Mouse (Mus musculus) frontal cortex, adult (tissue): ENCODE data around the gene Trip4.

ENCODE experiments used
- ATAC-seq: cut with Nextera tagmentation; 2 replicates; pipeline ENCODE4 v1.9.2; 2017; ENCODE audit warnings: mild to moderate bottlenecking, moderate library complexity, mixed read lengths; ENCODE audit not compliant: low TSS enrichment

The Trip4 gene

DNA sequence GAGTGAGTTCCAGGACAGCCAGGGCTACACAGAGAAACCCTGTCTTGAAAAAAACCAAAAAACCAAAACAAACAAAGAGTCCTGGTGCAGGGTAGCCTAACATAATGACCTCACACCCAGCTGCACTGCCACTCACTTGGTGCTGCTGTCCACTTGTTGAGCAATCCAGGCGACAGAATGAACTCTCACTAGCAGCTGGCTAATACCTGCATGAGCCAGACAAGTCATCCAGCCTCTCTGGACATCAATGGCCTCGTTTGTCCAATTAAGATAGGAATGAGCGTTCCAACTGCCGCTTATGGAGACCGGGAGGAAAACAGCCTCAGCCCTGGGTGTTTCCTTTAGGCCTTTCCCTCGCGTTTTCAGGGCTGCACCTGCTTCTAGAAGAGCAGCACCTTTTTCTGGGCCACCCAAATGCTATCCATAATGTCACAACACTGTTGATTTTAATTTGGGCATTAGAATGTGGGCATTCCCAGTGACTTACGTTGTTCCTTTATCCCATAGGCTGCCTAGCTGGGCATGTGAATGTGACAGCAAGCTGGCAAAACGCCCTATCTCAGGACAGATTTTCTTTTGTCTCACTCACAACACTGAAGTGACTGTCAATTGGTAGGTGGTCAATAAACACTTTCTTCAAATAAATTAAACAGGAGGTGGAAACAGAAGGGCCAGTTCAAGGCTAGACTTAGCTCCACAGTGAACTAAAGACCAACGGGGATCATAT is 73.8 kb downstream of the Trip4 start:
- ATAC-seq: no peak

DNA sequence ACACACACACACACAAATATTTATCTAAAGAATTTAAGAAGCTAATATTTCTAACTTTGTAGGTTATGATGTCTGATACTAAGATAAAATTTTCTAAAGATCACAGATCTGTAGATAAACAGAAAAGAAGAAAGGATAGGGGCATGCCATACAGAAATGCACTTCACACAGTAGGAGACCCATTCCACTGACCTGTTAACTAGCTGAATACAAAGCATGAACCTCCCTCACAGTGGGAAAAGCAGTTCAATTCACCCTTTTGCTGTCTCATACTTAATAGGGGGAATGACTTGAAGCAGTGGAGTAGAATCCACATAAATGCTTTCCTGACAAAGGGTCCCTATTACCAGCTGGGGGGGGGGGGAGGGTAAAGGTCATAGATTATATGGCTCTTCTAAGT is 75.0 kb downstream of the Trip4 start:
- no peak for ATAC-seq

- no peak for ATAC-seq
These were observed 75.4 kb downstream of the Trip4 start for GRCm38 (mm10) chr9:65833230-65833629.

- no peak for ATAC-seq
These were observed 76.6 kb downstream of the Trip4 start for GRCm38 (mm10) chr9:65832041-65832440.

DNA sequence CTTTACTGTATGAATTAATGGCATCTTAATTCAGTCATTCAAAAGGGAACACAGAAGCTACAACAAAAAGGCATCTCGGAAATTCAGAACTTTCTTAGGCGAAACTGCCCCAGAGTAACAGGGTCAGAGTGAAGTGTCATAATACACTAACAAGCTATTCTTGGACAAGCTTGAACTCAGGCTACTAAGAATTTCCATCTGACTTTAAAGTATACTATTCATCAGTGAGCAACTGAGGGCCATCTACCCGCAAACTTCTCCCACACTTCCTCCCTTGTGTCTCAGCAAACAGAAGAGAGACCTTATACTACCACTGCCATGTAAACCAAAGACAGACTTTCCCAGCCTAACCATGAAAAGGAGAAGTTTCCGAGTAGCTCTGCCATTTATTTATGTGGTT is 77.4 kb downstream of the Trip4 start:
- no peak for ATAC-seq

- ATAC-seq: peak; percentile 81
These were observed 78.3 kb downstream of the Trip4 start for GRCm38 (mm10) chr9:65830255-65830654.

GRCm38 (mm10) chr9:65829410-65829809 is 79.2 kb downstream of the Trip4 start:
- no peak for ATAC-seq

DNA sequence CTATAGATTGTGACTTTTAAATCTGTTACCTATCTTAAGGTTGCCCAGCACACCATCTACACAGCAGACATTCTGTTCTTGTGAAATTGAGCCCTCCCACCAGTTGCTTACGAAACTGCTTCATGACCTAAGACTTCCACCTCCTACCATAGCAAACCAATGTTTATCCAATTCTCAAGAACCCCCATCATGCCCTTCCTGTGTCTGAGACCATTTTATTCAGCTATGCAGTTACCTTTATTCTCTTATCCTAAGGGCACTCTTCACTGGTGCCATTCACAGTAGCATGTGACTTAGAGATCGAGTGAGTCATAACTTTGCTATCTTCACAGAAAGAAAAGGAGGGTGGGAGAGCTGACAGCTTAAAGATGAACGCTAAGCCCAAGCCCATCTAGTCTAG is 80.1 kb downstream of the Trip4 start:
- no peak for ATAC-seq

- no peak for ATAC-seq
These were observed 80.6 kb downstream of the Trip4 start for GRCm38 (mm10) chr9:65828016-65828403.

- ATAC-seq: peak; percentile 67
These were observed 81.1 kb downstream of the Trip4 start, which contains the start of gene Zfp609 for GRCm38 (mm10) chr9:65827344-65828015. TSS of gene Zfp609 (minus strand) at chr9:65827564.

DNA sequence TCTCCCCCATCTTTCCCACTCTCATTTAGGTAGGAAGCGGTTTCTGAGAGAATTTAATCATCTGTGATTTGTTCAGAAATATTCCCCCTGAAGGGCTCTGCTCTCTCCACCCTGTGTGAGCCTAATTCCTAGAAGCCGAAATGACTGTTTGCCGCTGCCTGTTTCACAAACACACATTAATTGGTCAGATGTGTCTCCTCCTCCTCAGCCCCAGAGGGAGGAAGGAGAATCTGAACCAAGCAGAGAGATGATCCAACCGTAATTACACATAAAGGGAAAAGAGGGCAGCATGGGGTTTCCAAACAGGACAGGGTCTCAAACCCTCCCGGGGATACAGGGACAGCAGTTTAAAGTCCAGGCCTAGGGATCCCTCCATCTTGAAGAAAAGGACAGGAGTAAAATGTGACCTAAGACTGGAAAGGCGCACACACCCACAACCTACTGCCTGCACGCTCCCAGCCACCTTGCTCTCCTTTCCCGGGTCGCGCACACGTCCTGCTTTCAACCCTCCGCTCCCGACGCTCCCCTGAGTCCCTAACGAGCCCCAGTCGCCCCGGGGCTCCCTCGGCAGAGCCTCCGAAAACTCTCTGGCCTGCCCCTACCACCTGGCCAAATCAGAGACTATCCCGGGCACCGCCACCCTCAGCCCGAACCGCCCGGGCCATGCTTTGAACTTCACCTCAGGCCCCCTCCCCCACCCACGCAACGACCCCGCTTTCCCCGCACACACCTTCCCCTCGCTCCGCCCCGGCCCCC is 81.8 kb downstream of the Trip4 start:
- ATAC-seq: peak; percentile 46

DNA sequence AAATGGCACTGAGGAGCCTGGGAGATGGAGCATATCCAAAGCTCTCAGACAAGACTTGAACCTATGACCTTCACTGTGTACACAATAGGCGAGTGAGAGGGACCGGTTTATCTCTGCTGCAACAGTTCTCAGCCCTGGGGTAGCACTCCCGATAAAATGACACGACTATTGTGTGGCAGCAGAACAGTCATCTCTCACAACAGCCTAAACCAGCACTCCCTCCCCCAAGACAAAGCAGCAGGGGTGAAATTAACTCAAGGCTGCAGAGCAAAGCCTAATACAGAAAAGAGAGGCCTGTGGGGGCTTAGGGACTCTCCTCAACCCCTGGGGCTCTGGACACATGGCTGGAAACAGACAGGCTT is 82.4 kb downstream of the Trip4 start:
- no peak for ATAC-seq

GRCm38 (mm10) chr9:65823716-65824462 is 84.7 kb downstream of the Trip4 start:
- no peak for ATAC-seq

DNA sequence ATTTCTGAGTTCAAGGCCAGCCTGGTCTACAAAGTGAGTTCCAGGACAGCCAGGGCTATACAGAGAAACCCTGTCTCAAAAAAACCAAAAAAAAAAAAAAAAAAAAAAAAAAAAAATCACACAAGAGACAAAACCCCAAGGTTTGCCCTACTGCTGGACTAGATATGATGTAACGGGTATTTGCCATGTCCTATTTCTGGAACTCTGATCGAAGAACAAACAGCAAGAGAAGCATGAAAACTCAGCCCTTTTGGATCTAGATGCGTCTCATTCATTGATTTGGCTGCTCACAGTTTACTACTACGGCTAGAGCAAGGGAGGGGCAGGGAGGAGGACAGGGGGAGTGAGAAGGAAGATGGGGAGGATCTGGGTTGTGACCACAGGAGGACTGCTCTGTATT is 86.6 kb downstream of the Trip4 start:
- ATAC-seq: no peak

DNA sequence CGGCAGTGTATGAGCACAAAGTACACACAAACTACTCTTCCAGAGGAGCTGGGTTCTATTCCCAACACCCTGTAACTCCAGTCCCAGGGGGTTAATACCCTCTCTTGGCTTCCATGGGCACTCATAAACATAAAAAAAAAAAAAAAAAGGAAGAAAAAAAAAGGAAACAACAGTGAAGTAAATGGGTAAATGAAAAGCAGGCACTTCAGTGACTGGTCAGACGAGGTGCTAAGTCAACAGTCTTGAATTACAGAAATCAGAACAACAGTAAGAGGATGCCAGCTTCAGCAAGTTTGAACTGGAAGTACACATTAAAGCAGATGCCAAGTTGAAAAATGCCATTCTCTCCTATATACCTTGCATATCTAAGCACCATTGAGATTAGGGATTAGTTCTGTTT is 88.3 kb downstream of the Trip4 start:
- ATAC-seq: no peak

DNA sequence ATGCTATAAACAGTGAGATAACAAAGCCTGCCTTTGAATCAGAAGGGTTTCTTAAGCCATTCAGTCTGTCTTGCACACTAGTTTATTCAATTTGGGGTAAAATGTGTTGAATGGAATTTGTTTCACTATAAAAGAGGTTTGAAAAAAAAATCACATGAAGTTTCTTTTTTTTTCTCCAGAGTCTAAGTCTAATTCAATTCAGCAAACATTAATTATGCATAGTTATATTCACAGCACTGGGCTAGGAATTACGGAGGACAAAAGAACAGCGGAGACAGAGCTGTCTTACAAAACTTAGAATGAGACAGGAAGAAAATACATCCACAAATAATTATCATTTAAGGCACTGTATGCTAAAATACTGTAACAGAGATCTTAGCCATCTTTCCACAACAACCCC is 90.2 kb downstream of the Trip4 start:
- no peak for ATAC-seq

DNA sequence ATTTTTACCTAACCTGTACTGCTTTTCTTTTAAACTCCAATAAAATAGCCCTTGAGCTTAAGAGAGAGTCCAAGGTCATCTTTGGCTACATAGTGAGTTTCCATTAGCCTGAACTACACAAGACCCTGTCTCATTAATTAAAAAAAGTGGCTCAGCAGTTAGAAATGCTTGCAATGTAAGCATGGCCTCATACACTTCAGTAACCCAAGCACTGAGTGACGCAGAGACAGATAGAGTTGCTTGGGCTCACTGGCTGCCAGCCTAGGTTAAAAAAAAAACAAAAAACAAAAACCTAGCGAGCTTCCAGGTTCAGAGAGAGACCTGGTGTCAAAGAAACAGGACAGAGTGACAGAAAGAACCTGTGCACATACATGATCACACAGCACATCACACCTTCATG is 95.8 kb downstream of the Trip4 start:
- no peak for ATAC-seq

DNA sequence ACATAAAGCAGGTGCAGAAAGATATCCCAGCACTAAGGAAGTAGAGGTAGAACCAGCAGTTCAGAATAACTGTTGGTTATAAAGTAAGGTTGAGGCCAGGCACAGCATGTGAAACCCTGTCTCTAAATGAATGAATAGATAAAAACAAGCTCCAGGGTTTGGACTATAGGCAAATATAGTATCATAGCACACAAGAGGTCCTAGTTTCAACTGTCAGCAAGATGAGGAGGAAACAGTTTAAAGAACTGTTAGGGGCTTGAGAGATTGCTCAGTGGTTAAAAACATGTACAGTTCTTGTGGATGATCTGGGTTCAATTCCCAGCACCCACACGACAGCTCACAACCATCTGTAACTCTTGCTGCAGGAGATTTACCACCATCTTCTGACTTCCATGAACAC is 96.8 kb downstream of the Trip4 start:
- ATAC-seq: no peak

DNA sequence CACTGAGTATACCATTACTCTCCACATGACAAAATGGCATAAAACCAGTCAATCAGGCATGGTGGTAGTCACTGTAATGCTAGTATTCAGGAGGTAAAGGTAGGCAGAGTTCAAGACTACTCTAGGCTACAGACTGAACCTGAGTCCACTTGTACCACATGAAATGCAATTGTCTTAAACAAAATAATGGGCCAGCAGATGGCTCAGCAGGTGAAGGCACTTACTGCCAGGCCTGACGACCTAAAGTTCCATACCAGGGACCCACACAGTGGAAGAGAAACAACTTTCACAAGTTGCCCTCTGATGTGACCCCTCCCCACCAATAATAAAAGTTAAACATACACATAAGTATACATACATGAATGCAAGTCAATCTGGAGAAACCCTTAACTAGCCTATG is 100.8 kb downstream of the Trip4 start:
- no peak for ATAC-seq

GRCm38 (mm10) chr9:65807251-65807650 is 101.3 kb downstream of the Trip4 start:
- ATAC-seq: no peak

GRCm38 (mm10) chr9:65799770-65800169 is 108.8 kb downstream of the Trip4 start:
- no peak for ATAC-seq

GRCm38 (mm10) chr9:65795651-65796050 is 112.9 kb downstream of the Trip4 start:
- no peak for ATAC-seq
